Mouse (Mus musculus) stomach, embryonic 16.5 days (tissue): ENCODE measurements at regions not wholly inside any gene's neighbourhood (a gene's known extent, or its start where the extent isn't known, plus 50 kb on each side); places are given as distances from the start of the nearest gene placed in this dataset.
A peak's percentile ranks its signal among the peaks of the same experiment; 100 is the strongest.

Experiments used
- ATAC-seq: fragments of 200-750 bp; cut with Nextera tagmentation; 2 replicates; pipeline ENCODE4 v1.8.0; 2017; ENCODE audit warnings: moderate number of reproducible peaks, moderate TSS enrichment; ENCODE audit not compliant: insufficient read depth, low FRiP score
- H3K27ac ChIP-seq: fragments of 300-500 bp; sonication (generic); 2 replicates; pipeline ENCODE4 v1.5.1; 2014; ENCODE audit warnings: low read length
- H3K27me3 ChIP-seq: fragments of 300-500 bp; sonication (generic); 2 replicates; pipeline ENCODE4 v1.6.1; 2014; ENCODE audit warnings: low read length, control low read depth, mixed read lengths; ENCODE audit not compliant: control insufficient read depth, insufficient read depth
- H3K36me3 ChIP-seq: fragments of 300-500 bp; sonication (generic); 2 replicates; pipeline ENCODE4 v1.6.1; 2014; ENCODE audit warnings: low read length; ENCODE audit not compliant: control insufficient read depth, insufficient read depth
- H3K4me1 ChIP-seq: fragments of 300-500 bp; sonication (generic); 2 replicates; pipeline ENCODE4 v1.6.1; 2014; ENCODE audit warnings: low read length, control low read depth, mixed read lengths; ENCODE audit not compliant: control insufficient read depth, insufficient read depth
- H3K4me2 ChIP-seq: fragments of 300-500 bp; sonication (generic); 2 replicates; pipeline ENCODE4 v1.6.1; 2014; ENCODE audit warnings: low read depth, low read length, mixed read lengths
- H3K4me3 ChIP-seq: fragments of 300-500 bp; sonication (generic); replicated peaks from 2 replicates; pipeline ENCODE4 v1.5.1; 2014; ENCODE audit warnings: mild to moderate bottlenecking, low read length
- H3K9ac ChIP-seq: fragments of 300-500 bp; sonication (generic); 2 replicates; pipeline ENCODE4 v1.6.1; 2014; ENCODE audit warnings: low read length
- H3K9me3 ChIP-seq: fragments of 300-500 bp; sonication (generic); replicated peaks from 2 replicates; pipeline ENCODE4 v1.6.1; 2016; ENCODE audit warnings: low read length, control low read depth; ENCODE audit not compliant: control insufficient read depth
- WGBS: fragments of 180-500 bp; shearing (Covaris S2); extraction: QIAGEN DNeasy Blood & Tissue Kit; methylation state at CpG from one replicate; pipeline ENCODE4 v1.1.7; 2014; 5-methylcytosine and 5-hydroxymethylcytosine counted together

DNA sequence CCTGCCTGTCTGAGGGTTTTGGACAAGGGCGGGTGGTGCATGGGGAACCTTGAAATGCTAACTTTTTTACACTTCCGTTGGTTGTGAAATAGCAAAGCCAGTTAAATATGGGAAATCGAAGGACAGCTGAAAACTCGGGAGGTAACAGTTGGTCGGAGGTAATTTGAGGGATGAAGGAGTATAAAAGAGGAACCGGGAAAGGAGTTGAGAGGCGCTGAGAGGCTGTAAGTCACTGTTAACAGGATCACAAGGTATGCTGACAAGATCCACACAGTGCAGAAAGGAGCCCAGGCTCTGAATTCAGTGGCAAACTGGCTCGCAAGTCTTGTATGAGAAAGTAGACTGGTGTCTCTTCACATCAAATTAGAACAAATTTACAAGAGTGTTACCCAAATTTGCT lies 299.9 kb upstream of the Adgrl2 start:
- Histone ChIP-seq H3K4me2 (no peak overlapping the region), H3K27ac (no peak overlapping the region), H3K36me3 (no peaks in the 10 kb centered on the region), H3K9ac (no peak overlapping the region), H3K4me1 (no peaks in the 10 kb centered on the region), H3K27me3 (no peaks in the 10 kb centered on the region), H3K4me3 (no peak overlapping the region), H3K9me3 (no peaks in the 10 kb centered on the region)
- no peak for ATAC-seq
- 72% methylated on average over 8 of the region's 8 CpGs for WGBS

DNA sequence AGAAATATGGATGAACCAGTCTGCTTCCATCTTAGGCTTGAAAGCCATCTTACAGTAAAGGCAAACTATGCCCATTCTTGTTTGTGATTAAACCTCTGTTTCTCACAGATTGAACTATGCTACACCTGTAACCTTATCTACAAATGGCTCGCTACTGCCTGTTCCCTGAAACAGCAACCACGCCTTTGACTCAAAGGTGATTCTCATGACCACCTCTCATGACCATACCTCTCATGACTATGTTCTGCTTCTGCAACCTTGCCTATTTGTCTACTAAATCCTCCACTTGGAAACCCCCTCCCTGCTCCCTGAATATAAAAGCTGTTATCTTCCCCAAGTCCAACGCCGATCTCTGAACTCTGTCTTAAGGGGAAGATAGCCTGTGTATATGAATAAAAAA lies 296.7 kb upstream of the Adgrl2 start:
- WGBS = 74% methylated on average over 4 of the region's 4 CpGs
- Histone ChIP-seq H3K4me1 (no peaks in the 10 kb centered on the region), H3K4me2 (no peak overlapping the region), H3K9me3 (no peaks in the 10 kb centered on the region), H3K36me3 (no peaks in the 10 kb centered on the region), H3K4me3 (no peak overlapping the region), H3K9ac (no peak overlapping the region), H3K27me3 (no peaks in the 10 kb centered on the region), H3K27ac (no peak overlapping the region)
- no peak for ATAC-seq

DNA sequence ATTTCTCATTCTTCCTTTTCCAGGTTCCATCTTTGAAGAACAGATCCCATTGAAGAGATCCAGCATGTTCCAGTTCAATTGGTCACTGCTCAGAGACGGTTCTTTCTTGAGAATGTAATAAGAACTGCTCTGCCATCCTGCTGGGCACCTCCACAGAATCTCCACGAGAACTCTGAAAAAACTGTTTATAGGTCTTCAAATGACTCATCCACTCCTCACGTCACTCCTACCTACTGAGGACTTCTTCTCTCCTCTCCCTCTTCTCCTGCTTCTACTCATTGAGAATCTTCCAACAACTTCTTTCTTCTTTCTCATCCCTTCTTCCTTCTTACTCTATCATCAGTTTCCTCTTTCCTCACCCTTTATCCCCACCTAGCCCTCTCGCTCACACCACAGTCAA lies 294.6 kb upstream of the Adgrl2 start:
- no peak overlapping the region for H3K9ac ChIP-seq
- WGBS = 79% methylated on average over 4 of the region's 4 CpGs

DNA sequence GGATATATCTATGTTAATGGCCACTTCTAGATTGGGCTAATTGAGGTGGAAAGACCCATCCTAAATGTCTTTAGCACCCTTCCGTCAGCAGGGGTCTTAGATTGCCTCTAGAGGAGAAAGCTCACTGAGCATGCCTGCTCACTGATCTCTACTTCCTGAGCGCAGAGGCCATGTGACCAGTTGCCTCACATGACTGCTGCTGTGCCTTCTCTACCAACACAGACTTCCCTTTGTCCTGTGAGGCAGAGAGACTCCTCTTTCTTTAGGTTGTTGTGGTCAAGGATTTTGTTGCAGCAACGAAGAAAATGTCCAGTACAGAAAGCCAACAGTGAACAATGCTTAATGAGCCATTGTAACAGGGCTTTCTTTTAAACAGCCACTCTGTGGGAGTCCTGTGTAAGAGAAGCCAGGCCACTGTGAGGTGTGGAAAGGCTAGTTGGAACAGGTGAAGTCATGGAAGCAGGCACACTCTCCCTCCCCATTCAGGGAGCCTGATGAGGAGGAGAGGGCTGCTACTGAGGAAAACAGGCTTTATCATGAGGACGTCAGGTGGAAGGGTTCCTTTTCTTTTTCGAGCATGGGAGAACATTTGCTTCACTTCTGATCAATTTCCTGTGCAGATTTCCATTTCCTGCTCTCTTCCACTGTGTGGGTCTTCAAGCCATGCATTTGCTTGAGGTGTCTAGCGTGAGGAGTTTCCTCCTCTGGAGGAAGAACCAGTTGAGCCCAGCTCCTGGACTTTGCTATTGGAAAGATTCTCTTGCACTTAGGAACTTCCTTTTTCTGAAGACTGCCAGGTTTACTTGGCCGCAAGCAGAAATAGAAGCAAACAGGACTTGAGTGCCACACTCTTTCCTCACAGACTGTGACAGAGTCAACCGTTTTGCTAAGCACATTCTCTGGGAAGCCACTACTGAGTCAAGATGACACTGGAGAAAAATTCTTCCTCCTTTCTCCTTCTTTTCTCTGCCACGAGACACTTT lies 290.7 kb upstream of the Adgrl2 start:
- Histone ChIP-seq H3K4me2 (no peak overlapping the region), H3K4me3 (no peak overlapping the region), H3K27ac (no peak overlapping the region), H3K27me3 (no peaks in the 10 kb centered on the region), H3K9me3 (no peaks in the 10 kb centered on the region), H3K4me1 (no peaks in the 10 kb centered on the region), H3K36me3 (no peaks in the 10 kb centered on the region), H3K9ac (no peak overlapping the region)
- WGBS = 80% methylated on average over 9 of the region's 9 CpGs
- no peak for ATAC-seq

More for the DNA sequence above, 294.6 kb upstream of the Adgrl2 start:
- no peak for ATAC-seq
- H3K27ac ChIP-seq = no peak overlapping the region
- H3K9me3 ChIP-seq = no peaks in the 10 kb centered on the region
- no peaks in the 10 kb centered on the region for H3K4me1 ChIP-seq
- H3K36me3 ChIP-seq = no peaks in the 10 kb centered on the region
- no peaks in the 10 kb centered on the region for H3K27me3 ChIP-seq
- no peak overlapping the region for H3K4me2 ChIP-seq
- H3K4me3 ChIP-seq = no peak overlapping the region

DNA sequence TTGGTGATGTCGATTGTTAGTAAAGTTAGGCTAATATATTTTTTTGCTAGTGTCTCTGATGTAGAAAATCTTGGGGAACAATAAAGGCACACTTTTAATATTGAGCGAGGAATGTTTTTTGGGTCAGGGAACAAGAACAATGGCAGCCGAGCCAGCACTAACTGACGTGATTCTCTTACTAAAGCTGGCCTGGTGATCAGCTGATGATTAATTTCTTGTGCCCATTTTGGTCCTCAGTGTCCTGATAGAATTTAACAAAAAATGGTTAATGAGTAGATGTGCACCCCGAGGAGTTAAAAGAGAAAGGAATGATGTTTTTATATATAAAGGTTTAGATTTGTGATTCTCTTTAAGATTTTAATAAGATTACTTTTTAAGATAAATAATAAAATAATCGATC lies 289.0 kb upstream of the Adgrl2 start:
- H3K27ac ChIP-seq = no peak overlapping the region
- ATAC-seq = no peak
- no peak overlapping the region for H3K9ac ChIP-seq
- 76% methylated on average over 6 of the region's 6 CpGs for WGBS
- H3K27me3 ChIP-seq = no peaks in the 10 kb centered on the region
- H3K4me2 ChIP-seq = no peak overlapping the region
- no peaks in the 10 kb centered on the region for H3K4me1 ChIP-seq
- no peaks in the 10 kb centered on the region for H3K9me3 ChIP-seq
- H3K36me3 ChIP-seq = no peaks in the 10 kb centered on the region
- H3K4me3 ChIP-seq = no peak overlapping the region

DNA sequence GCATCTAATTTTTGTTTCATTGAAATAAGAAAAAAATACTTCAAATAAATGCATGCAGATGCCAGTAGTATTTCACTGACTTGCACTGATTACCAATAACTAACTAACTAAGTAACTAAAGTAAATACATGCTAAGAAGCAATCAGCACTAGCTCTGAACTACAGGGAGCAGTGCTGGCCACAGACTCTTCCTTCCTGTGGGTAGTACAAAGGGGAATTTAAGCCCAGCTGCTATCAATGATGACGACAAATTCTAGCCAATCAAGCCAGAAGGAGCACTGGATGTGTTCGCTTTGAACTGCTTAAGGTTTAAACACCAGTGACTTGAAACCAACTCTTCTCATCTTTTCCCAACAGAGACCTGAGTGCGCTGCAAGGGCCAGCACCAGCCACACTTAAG lies 287.5 kb upstream of the Adgrl2 start:
- Histone ChIP-seq H3K4me1 (0 out of 2 replicates have a peak, but pooled peaks cover 2% of the 10 kb centered on the region), H3K4me2 (no peak overlapping the region), H3K27me3 (no peaks in the 10 kb centered on the region), H3K9ac (no peak overlapping the region), H3K4me3 (no peak overlapping the region), H3K27ac (no peak overlapping the region), H3K36me3 (no peaks in the 10 kb centered on the region), H3K9me3 (no peaks in the 10 kb centered on the region)
- WGBS = 77% methylated on average over 3 of the region's 3 CpGs
- ATAC-seq = no peak

DNA sequence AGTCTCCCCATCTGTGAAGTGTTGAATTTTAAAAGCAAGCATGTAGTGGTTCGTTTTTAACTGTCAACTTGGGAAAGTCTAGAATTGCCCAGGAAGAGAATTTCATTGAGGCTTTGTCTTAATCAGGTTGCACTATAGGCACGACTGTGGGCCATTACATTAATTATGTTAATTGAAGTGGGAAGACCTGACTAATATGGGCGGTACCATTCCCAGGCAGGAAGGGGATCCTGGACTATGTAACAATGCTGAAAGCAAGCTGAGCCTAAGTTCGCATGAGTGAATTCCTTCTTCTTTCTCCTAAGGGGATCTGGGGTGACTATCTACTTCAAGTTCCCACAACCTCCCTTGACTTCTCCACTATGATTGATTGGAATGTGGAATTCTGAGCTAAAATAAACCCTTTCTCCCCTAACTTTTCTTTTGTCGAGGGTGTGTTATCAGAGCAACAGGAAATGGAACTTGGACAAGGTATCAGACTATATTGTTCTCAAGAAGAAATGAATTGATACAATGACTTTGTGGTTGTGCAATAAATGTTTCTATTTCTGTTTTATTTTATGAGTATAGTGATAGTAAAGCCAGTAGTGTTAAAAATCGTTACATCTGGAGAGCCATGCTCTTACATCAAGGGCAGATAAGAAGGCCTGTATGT lies 285.2 kb upstream of the Adgrl2 start:
- H3K4me3 ChIP-seq = no peak overlapping the region
- no peaks in the 10 kb centered on the region for H3K9me3 ChIP-seq
- no peaks in the 10 kb centered on the region for H3K36me3 ChIP-seq
- H3K9ac ChIP-seq = no peak overlapping the region
- H3K27ac ChIP-seq = no peak overlapping the region
- no peaks in the 10 kb centered on the region for H3K27me3 ChIP-seq
- 68% methylated on average over 6 of the region's 6 CpGs for WGBS
- H3K4me2 ChIP-seq = no peak overlapping the region
- 0 out of 2 replicates have a peak, but pooled peaks cover 2% of the 10 kb centered on the region for H3K4me1 ChIP-seq
- ATAC-seq = no peak

DNA sequence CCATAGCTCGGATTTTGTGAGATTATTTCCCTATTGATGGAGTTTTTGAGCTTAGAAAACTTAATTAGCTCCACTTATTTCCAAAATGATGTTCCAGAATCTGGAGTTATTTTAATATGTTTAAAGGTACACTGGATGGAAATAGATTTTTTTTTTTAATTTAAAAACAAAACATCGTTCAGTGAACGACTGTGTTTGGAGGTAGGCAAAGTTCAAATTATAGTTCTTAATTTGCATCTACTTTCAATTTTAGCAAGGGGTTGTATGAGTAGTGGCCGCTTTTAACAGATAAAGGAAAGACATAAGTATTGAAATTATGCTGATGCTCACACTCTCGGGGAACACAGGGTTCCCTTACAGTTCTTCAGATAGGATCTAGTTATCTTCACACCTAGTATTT lies 284.6 kb upstream of the Adgrl2 start:
- Histone ChIP-seq H3K27me3 (no peaks in the 10 kb centered on the region), H3K27ac (no peak overlapping the region), H3K9me3 (no peaks in the 10 kb centered on the region), H3K4me3 (no peak overlapping the region), H3K36me3 (no peaks in the 10 kb centered on the region), H3K4me1 (0 out of 2 replicates have a peak, but pooled peaks cover 2% of the 10 kb centered on the region), H3K9ac (no peak overlapping the region), H3K4me2 (no peak overlapping the region)
- ATAC-seq = no peak
- 89% methylated on average over 5 of the region's 5 CpGs for WGBS

DNA sequence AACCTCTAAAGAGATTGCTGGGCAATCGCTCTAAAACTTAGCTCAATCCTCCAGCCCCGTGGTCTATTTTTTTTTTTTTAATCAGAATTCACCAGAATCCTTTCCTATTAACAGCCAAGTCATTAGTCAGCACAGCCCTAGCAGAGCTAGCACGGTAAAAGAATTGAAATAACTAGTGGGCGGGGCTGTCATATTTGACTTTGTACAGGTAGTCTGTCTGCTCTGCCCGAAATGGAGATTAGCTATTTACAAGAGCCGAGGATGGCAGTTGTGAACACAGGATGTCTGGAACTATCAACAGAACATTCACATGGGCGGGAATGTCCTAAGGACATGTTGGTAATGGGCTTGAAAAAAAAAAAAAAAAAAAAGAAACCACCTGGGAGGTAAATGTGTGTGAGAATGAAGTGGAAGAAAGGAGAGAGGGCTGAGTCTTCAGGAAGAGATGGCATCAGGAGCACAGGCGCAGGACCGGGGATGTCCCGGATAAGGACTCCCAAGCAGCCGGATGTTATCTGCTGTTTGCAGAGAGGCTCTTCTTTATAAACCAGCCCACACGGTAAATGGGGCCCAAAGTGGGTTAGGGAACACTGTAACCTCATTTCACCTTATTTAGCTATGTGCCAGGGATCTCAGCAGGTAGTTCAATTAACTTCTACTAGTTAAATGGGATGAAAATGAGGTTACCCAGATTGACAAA lies 283.8 kb upstream of the Adgrl2 start:
- Histone ChIP-seq H3K4me1 (0 out of 2 replicates have a peak, but pooled peaks cover 2% of the 10 kb centered on the region), H3K27me3 (no peaks in the 10 kb centered on the region), H3K9me3 (no peaks in the 10 kb centered on the region), H3K4me3 (no peak overlapping the region), H3K4me2 (0 out of 2 replicates have a peak overlapping the region, but pooled peaks have one; percentile 19), H3K36me3 (no peaks in the 10 kb centered on the region), H3K27ac (no peak overlapping the region), H3K9ac (no peak overlapping the region)
- no peak for ATAC-seq
- 48% methylated on average over 12 of the region's 12 CpGs for WGBS
